Mouse (Mus musculus) limb, embryonic 12.5 days (tissue): Measurements from ENCODE around the gene Washc2. TPM values are rescaled to one million over a fixed set of nuclear protein-coding genes. Genes with fewer than 3 reads are reported as not detected.
A peak's percentile ranks its signal among the peaks of the same experiment; 100 is the strongest.
"Not testable (repeated sequence)": the region's sequence is repeated elsewhere in the genome, so short reads cannot be mapped to it uniquely, and the experiment has no call there.

Experiments used
- ATAC-seq: fragments of 200-750 bp; cut with Nextera tagmentation; 2 replicates; pipeline ENCODE4 v1.8.0; 2017; ENCODE audit warnings: low read depth, moderate TSS enrichment; ENCODE audit not compliant: insufficient number of reproducible peaks, insufficient read depth, low FRiP score, low TSS enrichment
- H3K27ac ChIP-seq: fragments of 300-500 bp; sonication (generic); 2 replicates; pipeline ENCODE4 v1.5.1; 2016; ENCODE audit warnings: mild to moderate bottlenecking, moderate library complexity
- H3K27me3 ChIP-seq: fragments of 300-500 bp; sonication (generic); 2 replicates; pipeline ENCODE4 v1.6.1; 2016; ENCODE audit warnings: mild to moderate bottlenecking, moderate library complexity
- H3K36me3 ChIP-seq: fragments of 300-500 bp; sonication (generic); 2 replicates; pipeline ENCODE4 v1.6.1; 2016; ENCODE audit warnings: mild to moderate bottlenecking, moderate library complexity
- H3K4me1 ChIP-seq: fragments of 300-500 bp; sonication (generic); replicated peaks from 2 replicates; pipeline ENCODE4 v1.6.1; 2016
- H3K4me2 ChIP-seq: fragments of 300-500 bp; sonication (generic); 2 replicates; pipeline ENCODE4 v1.6.1; 2016; ENCODE audit warnings: mild to moderate bottlenecking, moderate library complexity
- H3K4me3 ChIP-seq: fragments of 300-500 bp; sonication (generic); replicated peaks from 2 replicates; pipeline ENCODE4 v1.5.1; 2016; ENCODE audit warnings: mild to moderate bottlenecking
- H3K9ac ChIP-seq: fragments of 300-500 bp; sonication (generic); replicated peaks from 2 replicates; pipeline ENCODE4 v1.6.1; 2016; ENCODE audit warnings: mild to moderate bottlenecking, moderate library complexity
- H3K9me3 ChIP-seq: fragments of 300-500 bp; sonication (generic); 2 replicates; pipeline ENCODE4 v1.6.1; 2016; ENCODE audit warnings: mild to moderate bottlenecking, moderate library complexity
- WGBS: fragments of 180-500 bp; shearing (Covaris S2); methylation state at CpG from one replicate; pipeline ENCODE4 v1.1.7; 2016; 5-methylcytosine and 5-hydroxymethylcytosine counted together
- polyA plus RNA-seq: library from polyadenylated mRNA; unstranded; fragments of >200 nt; fragmentation: Nextera tagmentation; extraction: Ambion mirVana; gene quantifications from 2 replicates; pipeline ENCODE4 v1.2.1, GENCODE M21; 2016

Washc2 gene
- polyA plus RNA-seq = 51.8 and 55.9 TPM in 2 replicates

DNA sequence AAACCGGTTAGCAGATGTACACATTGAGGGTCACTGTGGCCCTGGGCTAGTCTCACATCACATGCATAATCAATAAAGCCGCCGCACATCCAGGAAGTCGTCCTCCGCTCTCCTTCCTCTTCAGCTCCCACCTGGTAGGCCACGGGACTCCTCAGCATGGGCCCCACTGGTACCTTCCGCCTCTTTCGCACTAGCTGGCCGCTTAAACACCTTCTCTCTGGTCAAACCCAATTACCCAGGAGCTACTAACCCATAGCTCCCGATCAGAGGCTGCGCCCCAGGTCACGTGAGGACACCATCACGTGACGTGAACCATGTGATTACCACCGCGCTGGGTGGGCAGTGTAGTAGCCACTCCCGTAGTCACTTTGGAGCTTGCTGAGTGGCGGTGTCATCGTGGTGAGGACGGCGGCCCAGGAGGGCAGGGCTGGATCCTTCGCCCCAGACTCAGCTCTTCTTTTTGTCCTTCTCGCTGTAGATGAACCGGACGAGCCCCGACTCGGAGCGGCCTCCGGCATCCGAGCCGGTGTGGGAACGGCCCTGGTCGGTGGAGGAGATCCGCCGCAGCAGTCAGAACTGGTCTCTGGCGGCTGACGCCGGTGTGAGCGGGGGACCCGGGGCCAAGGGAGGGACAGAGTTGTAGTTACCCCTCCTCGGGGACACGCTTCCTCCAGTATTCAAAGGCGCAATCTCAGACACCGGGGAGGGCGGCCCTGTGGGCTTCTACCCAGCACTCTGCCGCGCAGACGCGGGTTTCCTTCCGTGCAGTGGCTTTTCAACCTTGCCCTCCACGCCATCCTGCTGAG is at the start of gene Washc2:
TSS of gene Washc2 (plus strand) at position 310 of the 806 bp plus-strand sequence.
- peak within 1 kb of the TSS; percentile 86 for H3K4me3 ChIP-seq
- peak within 1 kb of the TSS; percentile 89 for H3K4me2 ChIP-seq
- H3K9ac ChIP-seq = peak within 1 kb of the TSS; percentile 85
- peak within 1 kb of the TSS; percentile 59; the same call in 1 of the 2 replicates for H3K27ac ChIP-seq
- ATAC-seq = peak; percentile 99
- peaks cover 7% of the 10 kb centered on the region for H3K4me1 ChIP-seq
- H3K27me3 ChIP-seq = no peaks in the 10 kb centered on the region
- no peaks in the 10 kb centered on the region for H3K9me3 ChIP-seq
- H3K36me3 ChIP-seq = peaks cover 18% of the 10 kb centered on the region
- under 1% methylated on average over 51 of the region's 51 CpGs for WGBS

DNA sequence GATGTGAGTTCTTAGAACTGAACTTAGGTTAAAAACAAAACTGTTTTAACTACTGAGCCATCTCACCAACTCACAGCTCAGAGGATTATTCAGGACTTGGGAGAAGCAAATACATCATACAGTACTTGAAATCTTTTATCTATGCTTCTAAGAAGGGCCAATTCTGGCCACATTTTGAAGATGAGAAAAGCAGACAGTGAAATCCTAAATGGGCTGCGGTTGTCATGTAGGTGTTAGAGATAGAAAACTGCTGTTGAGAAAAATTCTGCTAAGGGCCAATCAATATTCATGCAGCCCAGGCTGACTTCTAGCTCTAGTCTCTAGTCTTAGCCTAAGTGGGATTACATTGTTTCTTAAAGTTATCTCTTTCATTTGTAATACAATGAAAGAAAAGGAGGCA is 41.5 kb upstream of the Washc2 start:
- Histone ChIP-seq H3K4me3 (no peak overlapping the region), H3K9me3 (no peaks in the 10 kb centered on the region), H3K27ac (no peak overlapping the region), H3K4me1 (no peaks in the 10 kb centered on the region), H3K4me2 (no peak overlapping the region), H3K9ac (no peak overlapping the region), H3K27me3 (no peaks in the 10 kb centered on the region), H3K36me3 (peaks cover 17% of the 10 kb centered on the region)
- ATAC-seq = no peak
- WGBS = 88% methylated on average over 1 of the region's 1 CpGs

DNA sequence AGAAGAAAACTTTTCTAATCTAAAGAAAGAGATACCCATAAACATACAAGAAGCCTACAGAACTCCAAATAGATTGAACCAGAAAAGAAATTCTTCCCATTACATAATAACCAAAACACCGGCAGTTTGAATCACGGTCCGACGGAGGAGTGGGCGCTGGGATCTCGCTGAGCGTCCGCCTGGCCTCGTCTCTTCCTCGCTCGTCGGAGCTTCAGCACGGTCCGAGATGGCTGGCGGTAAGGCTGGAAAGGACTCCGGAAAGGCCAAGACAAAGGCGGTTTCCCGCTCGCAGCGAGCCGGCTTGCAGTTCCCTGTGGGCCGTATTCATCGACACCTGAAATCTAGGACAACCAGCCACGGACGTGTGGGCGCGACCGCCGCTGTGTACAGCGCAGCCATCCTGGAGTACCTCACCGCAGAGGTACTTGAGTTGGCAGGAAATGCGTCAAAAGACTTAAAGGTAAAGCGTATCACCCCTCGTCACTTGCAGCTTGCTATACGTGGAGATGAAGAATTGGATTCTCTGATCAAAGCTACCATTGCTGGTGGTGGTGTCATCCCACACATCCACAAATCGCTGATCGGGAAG is 34.2 kb upstream of the Washc2 start:
- H3K27me3 ChIP-seq, H3K4me1 ChIP-seq, H3K27ac ChIP-seq, H3K4me3 ChIP-seq, H3K4me2 ChIP-seq, H3K9ac ChIP-seq, H3K9me3 ChIP-seq, ATAC-seq: not testable (repeated sequence)
- WGBS = 70% methylated on average over 37 of the region's 37 CpGs
- peaks cover 19% of the 10 kb centered on the region for H3K36me3 ChIP-seq

DNA sequence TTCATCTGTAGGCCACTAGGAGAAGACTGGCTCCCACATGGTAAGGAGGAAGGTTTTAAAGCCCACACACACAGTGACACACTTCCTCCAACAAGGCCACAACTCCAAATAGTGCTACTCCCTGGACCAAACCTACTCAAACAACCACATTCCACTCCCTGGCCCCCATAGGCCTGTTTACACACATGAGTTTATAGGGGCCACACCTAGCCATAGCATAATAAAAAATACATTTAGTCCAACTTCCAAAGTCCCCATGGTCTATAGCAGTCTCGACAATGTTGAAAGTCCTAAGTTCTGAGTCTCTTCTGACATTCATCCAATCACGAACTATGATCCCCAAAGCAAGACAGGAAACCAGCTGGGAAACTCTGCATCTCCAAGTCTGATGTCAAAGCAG is 29.5 kb upstream of the Washc2 start:
- peaks cover 47% of the 10 kb centered on the region for H3K36me3 ChIP-seq
- H3K4me3 ChIP-seq = no peak overlapping the region
- no peaks in the 10 kb centered on the region for H3K27me3 ChIP-seq
- H3K9me3 ChIP-seq = no peaks in the 10 kb centered on the region
- no peak overlapping the region for H3K27ac ChIP-seq
- WGBS = 95% methylated on average over 2 of the region's 2 CpGs
- no peak for ATAC-seq
- H3K9ac ChIP-seq = no peak overlapping the region
- H3K4me1 ChIP-seq = no peaks in the 10 kb centered on the region
- no peak overlapping the region for H3K4me2 ChIP-seq

DNA sequence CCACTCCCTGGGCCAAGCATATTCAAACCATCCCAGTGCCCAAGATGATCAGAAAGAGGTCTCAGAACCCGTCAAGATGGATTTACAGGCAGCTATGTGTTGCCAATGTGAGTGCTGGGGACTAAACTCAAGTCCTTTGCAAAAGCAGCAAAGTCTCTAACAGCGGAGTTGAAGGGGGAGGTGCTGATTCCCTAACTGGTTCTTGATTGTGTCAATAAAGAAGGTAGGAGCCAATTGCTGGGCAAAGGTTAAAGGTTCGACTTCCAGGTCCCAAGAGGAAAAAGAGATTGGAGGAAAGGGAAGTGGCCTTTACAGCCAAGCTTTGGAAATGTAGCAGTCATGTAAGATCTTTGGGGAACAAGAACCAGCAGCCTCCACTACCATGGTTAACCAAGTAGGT is 27.1 kb upstream of the Washc2 start:
- ATAC-seq = no peak

DNA sequence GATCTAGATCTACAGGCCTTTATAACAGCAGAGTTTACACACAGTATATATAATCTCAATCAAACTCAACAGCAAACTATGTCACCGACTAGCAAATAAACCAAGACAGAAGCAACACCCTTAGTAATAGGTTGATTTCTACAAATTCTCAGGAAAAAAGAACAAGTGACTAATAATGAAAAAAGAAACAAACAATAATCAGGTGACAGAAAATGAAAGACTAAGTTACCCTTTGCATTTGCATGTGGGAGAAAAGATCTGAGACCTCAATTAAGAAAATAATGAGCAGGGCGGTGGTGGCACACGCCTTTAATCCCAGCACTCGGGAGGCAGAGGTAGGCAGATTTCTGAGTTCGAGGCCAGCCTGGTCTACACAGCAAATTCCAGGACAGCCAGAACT is 24.3 kb upstream of the Washc2 start:
- Histone ChIP-seq H3K36me3 (peaks cover 34% of the 10 kb centered on the region), H3K27ac (no peak overlapping the region), H3K27me3 (no peaks in the 10 kb centered on the region), H3K4me1 (no peaks in the 10 kb centered on the region), H3K4me3 (no peak overlapping the region), H3K4me2 (no peak overlapping the region), H3K9ac (no peak overlapping the region), H3K9me3 (no peaks in the 10 kb centered on the region)
- 88% methylated on average over 5 of the region's 5 CpGs for WGBS
- no peak for ATAC-seq

More for the DNA sequence above, 27.1 kb upstream of the Washc2 start:
- no peaks in the 10 kb centered on the region for H3K27me3 ChIP-seq
- no peaks in the 10 kb centered on the region for H3K9me3 ChIP-seq
- H3K4me2 ChIP-seq = no peak overlapping the region
- no peak overlapping the region for H3K27ac ChIP-seq
- 65% methylated on average over 3 of the region's 3 CpGs for WGBS
- no peaks in the 10 kb centered on the region for H3K4me1 ChIP-seq
- no peak overlapping the region for H3K4me3 ChIP-seq
- H3K9ac ChIP-seq = no peak overlapping the region
- H3K36me3 ChIP-seq = peaks cover 49% of the 10 kb centered on the region

DNA sequence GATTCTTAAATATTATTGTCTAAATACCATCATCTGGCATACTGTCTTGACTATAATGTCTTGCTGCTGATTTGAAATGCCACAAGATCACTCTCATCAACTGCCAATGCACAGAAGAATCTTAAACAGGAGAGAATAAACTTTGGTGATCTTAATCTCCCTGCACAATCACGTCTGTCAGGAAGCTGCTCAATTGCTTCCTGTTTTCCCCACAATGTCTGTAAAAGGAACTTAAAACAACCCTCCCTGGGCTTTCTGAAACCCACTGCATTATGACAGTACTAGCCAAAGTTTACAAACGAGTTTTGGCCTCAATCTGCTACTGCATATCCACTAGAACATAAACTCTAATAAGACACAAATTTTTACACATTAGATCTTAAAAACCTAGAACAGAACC is 21.4 kb upstream of the Washc2 start:
- Histone ChIP-seq H3K9ac (no peak overlapping the region), H3K4me2 (no peak overlapping the region), H3K4me3 (no peak overlapping the region), H3K4me1 (peaks cover 5% of the 10 kb centered on the region), H3K36me3 (peaks cover 12% of the 10 kb centered on the region; the same call in 1 of the 2 replicates), H3K27ac (no peak overlapping the region), H3K9me3 (no peaks in the 10 kb centered on the region), H3K27me3 (no peaks in the 10 kb centered on the region)
- no peak for ATAC-seq
- WGBS = 49% methylated on average over 2 of the region's 2 CpGs

DNA sequence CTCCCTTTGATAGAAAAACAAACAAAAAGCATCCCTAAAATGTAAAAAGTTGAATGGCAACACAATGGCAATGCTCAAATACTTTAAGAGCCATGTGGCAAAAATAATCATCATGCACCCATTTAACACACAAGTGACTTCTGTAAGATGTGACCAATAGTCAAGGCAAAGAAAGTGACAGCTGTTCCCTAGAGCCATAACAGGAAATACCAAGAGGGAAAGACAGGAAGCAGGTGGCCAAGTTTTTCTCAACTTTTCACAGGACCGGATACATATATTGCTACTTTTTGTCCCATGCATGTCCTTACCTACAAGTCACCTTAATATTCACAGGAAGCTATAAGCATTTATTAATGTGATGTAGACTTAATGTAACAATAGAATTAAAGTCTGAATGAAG is 18.4 kb upstream of the Washc2 start:
- Histone ChIP-seq H3K4me3 (no peak overlapping the region), H3K27me3 (no peaks in the 10 kb centered on the region), H3K27ac (no peak overlapping the region), H3K4me2 (no peak overlapping the region), H3K36me3 (peaks cover 6% of the 10 kb centered on the region; the same call in 1 of the 2 replicates), H3K9ac (no peak overlapping the region), H3K9me3 (no peaks in the 10 kb centered on the region), H3K4me1 (peaks cover 20% of the 10 kb centered on the region)
- no peak for ATAC-seq
- 81% methylated on average over 1 of the region's 1 CpGs for WGBS

DNA sequence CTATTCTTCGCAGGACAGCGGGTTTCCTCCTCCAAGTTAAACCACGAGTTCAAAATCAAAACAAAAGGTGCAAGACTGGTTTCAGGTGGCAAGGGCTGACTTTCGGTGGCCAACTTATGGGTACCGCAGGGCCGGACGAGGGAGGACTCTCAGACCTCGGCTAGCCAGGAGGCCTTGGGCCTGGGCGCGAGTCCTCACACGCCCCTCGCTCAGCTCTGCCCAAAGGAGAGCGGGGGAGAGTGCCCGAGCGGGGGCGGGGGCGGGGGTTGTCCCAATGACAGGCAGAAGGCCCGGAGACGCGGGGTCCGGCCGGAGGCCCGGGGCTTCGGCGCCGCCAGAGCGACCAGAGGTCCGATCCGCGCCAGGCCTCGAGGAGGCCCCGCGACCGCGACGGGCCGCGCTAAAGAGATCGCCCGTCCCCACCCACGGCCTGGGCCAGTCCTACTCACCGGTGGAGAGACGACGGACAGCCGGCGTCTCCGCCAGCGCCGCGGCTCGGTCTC is 15.0 kb upstream of the Washc2 start:
- Histone ChIP-seq H3K36me3 (no peaks in the 10 kb centered on the region), H3K9ac (peak overlapping the region; percentile 91), H3K27ac (peak overlapping the region; percentile 85), H3K27me3 (no peaks in the 10 kb centered on the region), H3K4me3 (peak overlapping the region; percentile 94), H3K4me1 (peaks cover 20% of the 10 kb centered on the region), H3K4me2 (peak overlapping the region; percentile 82), H3K9me3 (no peaks in the 10 kb centered on the region)
- under 1% methylated on average over 40 of the region's 51 CpGs for WGBS
- peak; percentile 77 for ATAC-seq

DNA sequence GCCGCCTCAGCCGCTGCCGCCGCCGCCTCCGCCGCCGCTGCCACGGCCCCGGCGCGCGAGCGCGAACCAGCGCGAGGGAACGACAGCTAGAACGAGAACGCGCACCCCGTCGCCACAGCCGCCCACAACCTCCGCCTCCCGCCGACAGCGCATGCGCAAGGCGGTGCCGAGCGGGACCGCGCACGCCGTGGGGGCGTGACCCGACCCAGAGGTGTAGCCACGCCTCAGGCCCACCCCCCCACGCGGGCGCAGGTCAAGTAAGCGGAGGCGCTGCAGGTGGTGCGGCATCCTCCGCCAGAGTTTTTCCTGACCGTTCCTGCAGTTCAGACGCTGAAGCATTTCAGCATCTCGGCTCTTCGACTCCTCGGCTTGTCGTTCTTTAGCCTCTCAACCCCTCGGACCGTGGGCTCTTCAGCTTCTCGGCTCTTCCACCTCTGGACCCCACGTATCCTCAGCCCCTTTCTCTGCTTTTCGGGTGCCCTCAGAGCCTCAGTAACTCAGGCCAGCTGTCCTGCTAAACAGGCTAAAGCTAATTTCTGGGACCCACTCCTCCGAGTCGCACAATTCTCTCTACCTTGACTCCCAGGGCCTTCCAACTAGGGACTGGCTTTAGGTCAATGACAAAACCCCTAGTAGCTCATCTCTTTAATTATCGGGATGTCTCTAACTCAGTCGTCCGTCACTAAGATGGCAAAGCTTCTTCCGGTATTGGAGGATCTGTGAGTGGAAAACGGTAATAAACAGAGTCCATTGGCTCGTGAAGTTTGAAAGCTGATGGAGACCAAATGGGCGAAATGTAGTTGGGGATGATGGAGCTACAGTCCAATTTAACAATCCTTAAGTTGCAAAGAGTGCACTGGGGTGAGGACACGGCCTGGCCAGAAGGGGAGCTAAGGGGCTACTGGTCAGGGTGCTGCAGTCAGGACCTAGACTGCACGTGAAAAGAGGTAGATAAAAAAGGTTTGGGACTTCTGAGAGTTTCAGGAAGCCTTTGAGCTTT is 14.1 kb upstream of the Washc2 start, which contains the start of gene Tmcc1:
TSS of gene Tmcc1 (minus strand) at position 93 of the 1,000 bp plus-strand sequence.
- H3K9me3 ChIP-seq = no peaks in the 10 kb centered on the region
- peak; percentile 88 for ATAC-seq
- peaks cover 20% of the 10 kb centered on the region for H3K4me1 ChIP-seq
- WGBS = under 1% methylated on average over 45 of the region's 68 CpGs
- peak within 1 kb of the TSS; percentile 91 for H3K9ac ChIP-seq
- H3K27ac ChIP-seq = peak within 1 kb of the TSS; percentile 85
- H3K4me3 ChIP-seq = peak within 1 kb of the TSS; percentile 94
- no peaks in the 10 kb centered on the region for H3K36me3 ChIP-seq
- H3K27me3 ChIP-seq = no peaks in the 10 kb centered on the region
- peak within 1 kb of the TSS; percentile 82 for H3K4me2 ChIP-seq
